Mouse (Mus musculus) brain, embryonic 14.5 days (tissue): ENCODE measurements at regions not wholly inside any gene's neighbourhood (a gene's known extent, or its start where the extent isn't known, plus 50 kb on each side); places are given as distances from the start of the nearest gene placed in this dataset.

Experiments
- DNase-seq: peaks from one replicate; pipeline ENCODE4 v3.0.0-alpha.2; 2011; ENCODE audit warnings: low read depth
- CTCF ChIP-seq: fragments of 200-500 bp; IDR thresholded peaks from 2 replicates; pipeline ENCODE4 v1.5.1; 2012; ENCODE audit warnings: inconsistent platforms, mild to moderate bottlenecking, moderate library complexity, borderline replicate concordance; ENCODE audit not compliant: insufficient read depth, insufficient read length; ENCODE audit errors: extremely low read depth
- POLR2A ChIP-seq: fragments of 200-500 bp; IDR thresholded peaks from 2 replicates; pipeline ENCODE4 v1.6.1; 2012; ENCODE audit warnings: mild to moderate bottlenecking, inconsistent platforms, borderline replicate concordance; ENCODE audit not compliant: poor library complexity, insufficient read depth, insufficient read length, severe bottlenecking; ENCODE audit errors: extremely low read depth

GRCm38 (mm10) chr3:4669971-4670370, 1080.6 kb upstream of the Gm8797 start:
- no peak for TF ChIP-seq CTCF
- TF ChIP-seq POLR2A: no peak
- peak; percentile 58 for DNase-seq

GRCm38 (mm10) chr3:4689506-4689905, 1061.1 kb upstream of the Gm8797 start:
- DNase-seq: no peak
- TF ChIP-seq POLR2A: no peak
- no peak for TF ChIP-seq CTCF
